Mouse (Mus musculus) forebrain, postnatal 0 days (tissue): ENCODE measurements around the gene Dstyk. TPM values are rescaled to one million over a fixed set of nuclear protein-coding genes. Genes with fewer than 3 reads are reported as not detected.
A peak's percentile ranks its signal among the peaks of the same experiment; 100 is the strongest.

Experiments
- ATAC-seq: fragments of 200-750 bp; cut with Nextera tagmentation; 2 replicates; pipeline ENCODE4 v1.8.0; 2017; ENCODE audit warnings: mild to moderate bottlenecking, moderate library complexity
- DNase-seq: peaks from one replicate; pipeline ENCODE4 v3.0.0-alpha.2; 2015
- H3K27ac ChIP-seq: fragments of 300-500 bp; sonication (generic); 2 replicates; pipeline ENCODE4 v1.5.1; 2014; ENCODE audit warnings: low read depth, mild to moderate bottlenecking, antibody characterized with exemption, low read length, moderate library complexity, mixed read lengths
- H3K27me3 ChIP-seq: fragments of 300-500 bp; sonication (generic); 2 replicates; pipeline ENCODE4 v1.6.1; 2014; ENCODE audit warnings: mild to moderate bottlenecking, low read length, mixed read lengths; ENCODE audit not compliant: insufficient read depth
- H3K36me3 ChIP-seq: fragments of 300-500 bp; sonication (generic); 2 replicates; pipeline ENCODE4 v1.6.1; 2014; ENCODE audit warnings: mild to moderate bottlenecking, moderate library complexity; ENCODE audit not compliant: insufficient read depth
- H3K4me1 ChIP-seq: fragments of 300-500 bp; sonication (generic); 2 replicates; pipeline ENCODE4 v1.6.1; 2014; ENCODE audit warnings: antibody characterized with exemption; ENCODE audit not compliant: insufficient read depth
- H3K4me2 ChIP-seq: fragments of 300-500 bp; sonication (generic); 2 replicates; pipeline ENCODE4 v1.6.1; 2014; ENCODE audit warnings: low read depth, mild to moderate bottlenecking, moderate library complexity
- H3K4me3 ChIP-seq: fragments of 300-500 bp; sonication (generic); 2 replicates; pipeline ENCODE4 v1.5.1; 2014; ENCODE audit warnings: low read depth, low read length, mixed read lengths
- H3K9ac ChIP-seq: fragments of 300-500 bp; sonication (generic); 2 replicates; pipeline ENCODE4 v1.6.1; 2014; ENCODE audit warnings: mild to moderate bottlenecking
- H3K9me3 ChIP-seq: fragments of 300-500 bp; sonication (generic); 2 replicates; pipeline ENCODE4 v1.6.1; 2016; ENCODE audit warnings: low read length
- CTCF ChIP-seq: sonication (generic); IDR thresholded peaks from 2 replicates; pipeline ENCODE4 v1.5.1; 2016; ENCODE audit warnings: antibody characterized with exemption, control low read depth, low read depth
- WGBS: fragments of 180-500 bp; shearing (Covaris S2); extraction: QIAGEN DNeasy Blood & Tissue Kit; methylation state at CpG from one replicate; pipeline ENCODE4 v1.1.7; 2014; 5-methylcytosine and 5-hydroxymethylcytosine counted together
- polyA plus RNA-seq: library from polyadenylated mRNA; unstranded; fragments of >200 nt; fragmentation: Nextera tagmentation; extraction: Ambion mirVana; gene quantifications from 2 replicates; pipeline ENCODE4 v1.2.1, GENCODE M21; 2015
- total RNA-seq: library from RNA; depleted of rRNA; stranded (reverse); fragments of >200 nt; gene quantifications from 2 replicates; pipeline ENCODE4 v1.2.3, GENCODE M21; 2014

Gene Dstyk
- total and polyA plus RNA-seq, 2 experiments from 2014 or later: 6.0 to 18.9 TPM

- Histone ChIP-seq H3K36me3 (no peaks in the 10 kb centered on the region), H3K9ac (no peak overlapping the region), H3K27ac (no peak overlapping the region), H3K27me3 (no peaks in the 10 kb centered on the region), H3K9me3 (no peaks in the 10 kb centered on the region), H3K4me1 (peaks cover 24% of the 10 kb centered on the region), H3K4me3 (no peak overlapping the region), H3K4me2 (no peak overlapping the region)
- 85% methylated on average over 7 of the region's 7 CpGs for WGBS
- DNase-seq (no peak), ATAC-seq (no peak)
- TF ChIP-seq CTCF: no peak
Measured at GRCm38 (mm10) chr1:132420662-132421061, 3.3 kb downstream of the Dstyk start.

- TF ChIP-seq CTCF: no peak; the same call in 1 of the 2 replicates
- no peak for DNase-seq
- Histone ChIP-seq H3K9me3 (no peaks in the 10 kb centered on the region), H3K9ac (no peak overlapping the region), H3K27ac (no peak overlapping the region), H3K4me2 (no peak overlapping the region), H3K4me3 (no peak overlapping the region), H3K27me3 (no peaks in the 10 kb centered on the region), H3K4me1 (peaks cover 29% of the 10 kb centered on the region), H3K36me3 (no peaks in the 10 kb centered on the region)
- ATAC-seq: no peak
- 95% methylated on average over 5 of the region's 5 CpGs for WGBS
Measured at GRCm38 (mm10) chr1:132422912-132423696, 5.7 kb downstream of the Dstyk start.

GRCm38 (mm10) chr1:132425600-132425999, 8.2 kb downstream of the Dstyk start:
- Histone ChIP-seq H3K4me1 (peaks cover 11% of the 10 kb centered on the region; the same call in 1 of the 2 replicates), H3K4me2 (no peak overlapping the region), H3K9me3 (no peaks in the 10 kb centered on the region), H3K27ac (peak overlapping the region; percentile 69), H3K36me3 (no peaks in the 10 kb centered on the region), H3K9ac (no peak overlapping the region), H3K4me3 (no peak overlapping the region), H3K27me3 (no peaks in the 10 kb centered on the region)
- TF ChIP-seq CTCF: no peak
- DNase-seq: no peak
- ATAC-seq: peak; percentile 84

- H3K9ac ChIP-seq: no peak overlapping the region
- DNase-seq (peak; percentile 73), ATAC-seq (peak; percentile 75)
- H3K36me3 ChIP-seq: 0 out of 2 replicates have a peak, but pooled peaks cover 12% of the 10 kb centered on the region
- no peak overlapping the region for H3K4me3 ChIP-seq
- H3K27me3 ChIP-seq: no peaks in the 10 kb centered on the region
- 26% methylated on average over 3 of the region's 3 CpGs for WGBS
- no peaks in the 10 kb centered on the region for H3K9me3 ChIP-seq
- TF ChIP-seq CTCF: no peak
- 0 out of 2 replicates have a peak, but pooled peaks cover 5% of the 10 kb centered on the region for H3K4me1 ChIP-seq
- H3K4me2 ChIP-seq: no peak overlapping the region
- peak overlapping the region; percentile 40; the same call in 1 of the 2 replicates for H3K27ac ChIP-seq
Measured at GRCm38 (mm10) chr1:132430818-132431217, 13.5 kb downstream of the Dstyk start.

- DNase-seq (peak; percentile 52), ATAC-seq (peak; percentile 54)
- H3K4me2 ChIP-seq: no peak overlapping the region
- H3K27me3 ChIP-seq: no peaks in the 10 kb centered on the region
- H3K9ac ChIP-seq: no peak overlapping the region
- H3K4me3 ChIP-seq: no peak overlapping the region
- H3K9me3 ChIP-seq: no peaks in the 10 kb centered on the region
- no peaks in the 10 kb centered on the region for H3K4me1 ChIP-seq
- no peak for TF ChIP-seq CTCF
- H3K27ac ChIP-seq: no peak overlapping the region; the same call in 1 of the 2 replicates
- WGBS: 42% methylated on average over 9 of the region's 9 CpGs
- 0 out of 2 replicates have a peak, but pooled peaks cover 12% of the 10 kb centered on the region for H3K36me3 ChIP-seq
Measured at GRCm38 (mm10) chr1:132431716-132432115, 14.4 kb downstream of the Dstyk start.

- WGBS: 41% methylated on average over 5 of the region's 5 CpGs
- no peak for TF ChIP-seq CTCF
- Histone ChIP-seq H3K27me3 (no peaks in the 10 kb centered on the region), H3K4me2 (no peak overlapping the region), H3K27ac (no peak overlapping the region), H3K9me3 (no peaks in the 10 kb centered on the region), H3K4me3 (no peak overlapping the region), H3K4me1 (no peaks in the 10 kb centered on the region), H3K9ac (no peak overlapping the region), H3K36me3 (0 out of 2 replicates have a peak, but pooled peaks cover 12% of the 10 kb centered on the region)
- DNase-seq (no peak), ATAC-seq (no peak)
Measured at GRCm38 (mm10) chr1:132433349-132433748, 16.0 kb downstream of the Dstyk start.

- 0 out of 2 replicates have a peak, but pooled peaks cover 12% of the 10 kb centered on the region for H3K36me3 ChIP-seq
- no peak for TF ChIP-seq CTCF
- H3K9ac ChIP-seq: no peak overlapping the region
- H3K9me3 ChIP-seq: no peaks in the 10 kb centered on the region
- H3K27me3 ChIP-seq: no peaks in the 10 kb centered on the region
- no peak overlapping the region for H3K27ac ChIP-seq
- no peak for ATAC-seq
- DNase-seq: no peak
- H3K4me3 ChIP-seq: no peak overlapping the region
- no peaks in the 10 kb centered on the region for H3K4me1 ChIP-seq
- 90% methylated on average over 12 of the region's 12 CpGs for WGBS
- no peak overlapping the region for H3K4me2 ChIP-seq
Measured at GRCm38 (mm10) chr1:132434032-132434431, 16.7 kb downstream of the Dstyk start.
